Mouse (Mus musculus): Measurements from ENCODE around the gene Cfl1. TPM values are rescaled to one million over a fixed set of nuclear protein-coding genes. Genes with fewer than 3 reads are reported as not detected.

The Cfl1 gene
- polyA plus RNA-seq, 1 experiment from 2014 or later: 2,528 TPM

DNA sequence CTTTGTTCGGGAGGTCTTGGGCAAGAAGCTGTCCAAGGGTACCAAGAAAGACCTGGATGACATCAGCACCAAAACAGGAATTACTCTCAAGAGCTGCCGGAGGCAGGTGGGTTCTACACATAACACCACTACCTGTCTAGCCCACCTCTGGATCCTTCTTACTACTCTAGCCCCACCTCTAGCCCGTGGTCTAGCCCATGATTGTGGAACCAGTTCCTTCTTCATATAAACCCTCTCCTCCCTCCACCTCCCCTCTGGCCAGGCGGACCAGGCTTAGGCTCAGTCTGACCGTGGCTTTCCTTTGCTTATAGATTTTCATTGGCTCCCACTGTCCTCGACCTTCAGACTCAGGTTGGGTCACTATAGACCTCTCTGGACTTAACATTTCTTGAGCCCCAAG is 28.8 kb upstream of the Cfl1 start:
- H3K27ac ChIP-seq (ENCODE audit: low read depth, low read length): no peak overlapping the region
- H3K9ac ChIP-seq (ENCODE audit: low read depth, low read length): peak overlapping the region; percentile 87; the same call in 1 of the 2 replicates
- peak overlapping the region; percentile 79; the same call in 1 of the 2 replicates for H3K4me3 ChIP-seq (ENCODE audit: low read depth, low read length)
- H3K36me3 ChIP-seq (ENCODE audit: control insufficient read depth, insufficient read depth, low read length): peaks cover 14% of the 10 kb centered on the region
- no peaks in the 10 kb centered on the region for H3K27me3 ChIP-seq (ENCODE audit: control insufficient read depth, insufficient read depth, low read length)
- 84% methylated on average over 6 of the region's 6 CpGs for WGBS (ENCODE audit: insufficient replicate concordance)
- H3K9me3 ChIP-seq (replicated peaks; ENCODE audit: control insufficient read depth, low read length): no peaks in the 10 kb centered on the region
- no peak for ATAC-seq (replicated peaks; ENCODE audit: insufficient number of reproducible peaks, low FRiP score, low TSS enrichment)
- peaks cover 20% of the 10 kb centered on the region for H3K4me1 ChIP-seq (ENCODE audit: control insufficient read depth, insufficient read depth, low read length)
- H3K4me2 ChIP-seq: peak overlapping the region; percentile 96

DNA sequence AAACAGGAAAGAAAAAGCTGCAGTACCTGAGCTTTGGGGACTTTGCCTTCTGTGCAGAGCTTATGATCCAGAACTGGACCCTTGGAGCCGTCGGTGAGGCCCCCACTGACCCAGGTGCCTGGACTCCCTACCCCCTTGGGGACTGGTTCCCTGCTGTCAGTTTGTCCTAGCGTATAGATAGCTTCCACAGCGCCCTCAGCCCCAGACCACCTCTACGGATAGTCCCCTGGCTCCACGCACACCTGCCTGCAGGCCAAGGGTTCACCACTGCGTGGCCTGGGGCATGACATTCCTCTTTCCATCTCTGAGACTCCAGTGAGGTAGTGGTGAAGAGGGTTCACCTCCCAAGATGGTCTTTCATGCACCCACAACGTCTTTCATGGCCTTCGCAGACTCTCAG is 27.0 kb upstream of the Cfl1 start:
- no peak overlapping the region for H3K4me2 ChIP-seq
- no peaks in the 10 kb centered on the region for H3K27me3 ChIP-seq (ENCODE audit: control insufficient read depth, insufficient read depth, low read length)
- ATAC-seq (replicated peaks; ENCODE audit: insufficient number of reproducible peaks, low FRiP score, low TSS enrichment): no peak
- peaks cover 14% of the 10 kb centered on the region for H3K4me1 ChIP-seq (ENCODE audit: control insufficient read depth, insufficient read depth, low read length)
- WGBS (ENCODE audit: insufficient replicate concordance): 82% methylated on average over 9 of the region's 9 CpGs
- H3K27ac ChIP-seq (ENCODE audit: low read depth, low read length): no peak overlapping the region
- no peak overlapping the region for H3K4me3 ChIP-seq (ENCODE audit: low read depth, low read length)
- peaks cover 18% of the 10 kb centered on the region for H3K36me3 ChIP-seq (ENCODE audit: control insufficient read depth, insufficient read depth, low read length)
- no peaks in the 10 kb centered on the region for H3K9me3 ChIP-seq (replicated peaks; ENCODE audit: control insufficient read depth, low read length)
- H3K9ac ChIP-seq (ENCODE audit: low read depth, low read length): no peak overlapping the region

DNA sequence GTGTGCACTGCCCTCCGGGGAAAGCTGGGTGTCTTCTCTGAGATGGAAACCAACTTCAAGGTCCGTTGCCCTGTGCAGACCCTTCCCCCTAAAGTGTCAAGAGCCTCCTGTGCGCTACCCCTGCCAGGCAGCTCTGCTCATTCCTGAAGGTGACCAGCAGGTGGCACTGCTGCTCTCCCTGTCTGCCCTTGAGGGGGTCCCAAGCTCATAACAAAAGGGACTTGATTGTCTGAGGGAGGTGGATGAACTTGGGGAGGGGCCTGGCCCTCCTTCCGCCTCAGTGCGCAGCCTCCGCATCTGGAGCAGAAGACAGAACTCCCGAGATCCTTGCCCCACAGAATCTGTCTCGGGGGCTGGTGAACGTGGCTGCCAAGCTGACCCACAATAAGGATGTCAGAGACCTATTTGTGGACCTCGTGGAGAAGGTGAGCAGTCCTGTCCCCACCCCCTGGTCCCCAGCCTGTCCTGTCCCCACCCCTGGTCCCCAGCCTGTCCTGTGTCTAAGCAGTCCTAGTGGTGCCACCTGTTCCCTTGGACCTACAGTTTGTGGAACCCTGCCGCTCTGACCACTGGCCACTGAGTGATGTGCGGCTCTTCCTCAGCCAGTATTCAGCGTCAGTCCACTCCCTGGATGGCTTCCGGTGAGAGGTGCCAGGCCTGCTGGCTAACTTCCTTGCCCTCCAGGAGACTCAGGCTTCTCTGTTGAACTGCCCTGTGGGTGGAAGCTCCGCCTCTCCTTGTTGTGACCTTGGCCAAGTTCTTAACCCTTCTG is 26.3 kb upstream of the Cfl1 start:
- peak overlapping the region; percentile 4; the same call in 1 of the 2 replicates for H3K4me3 ChIP-seq (ENCODE audit: low read depth, low read length)
- peaks cover 17% of the 10 kb centered on the region for H3K4me1 ChIP-seq (ENCODE audit: control insufficient read depth, insufficient read depth, low read length)
- no peaks in the 10 kb centered on the region for H3K27me3 ChIP-seq (ENCODE audit: control insufficient read depth, insufficient read depth, low read length)
- no peak for ATAC-seq (replicated peaks; ENCODE audit: insufficient number of reproducible peaks, low FRiP score, low TSS enrichment)
- 49% methylated on average over 15 of the region's 15 CpGs for WGBS (ENCODE audit: insufficient replicate concordance)
- H3K9ac ChIP-seq (ENCODE audit: low read depth, low read length): peak overlapping the region; percentile 49; the same call in 1 of the 2 replicates
- peak overlapping the region; percentile 22; the same call in 1 of the 2 replicates for H3K27ac ChIP-seq (ENCODE audit: low read depth, low read length)
- peak overlapping the region; percentile 45 for H3K4me2 ChIP-seq
- H3K9me3 ChIP-seq (replicated peaks; ENCODE audit: control insufficient read depth, low read length): no peaks in the 10 kb centered on the region
- H3K36me3 ChIP-seq (ENCODE audit: control insufficient read depth, insufficient read depth, low read length): peaks cover 18% of the 10 kb centered on the region

DNA sequence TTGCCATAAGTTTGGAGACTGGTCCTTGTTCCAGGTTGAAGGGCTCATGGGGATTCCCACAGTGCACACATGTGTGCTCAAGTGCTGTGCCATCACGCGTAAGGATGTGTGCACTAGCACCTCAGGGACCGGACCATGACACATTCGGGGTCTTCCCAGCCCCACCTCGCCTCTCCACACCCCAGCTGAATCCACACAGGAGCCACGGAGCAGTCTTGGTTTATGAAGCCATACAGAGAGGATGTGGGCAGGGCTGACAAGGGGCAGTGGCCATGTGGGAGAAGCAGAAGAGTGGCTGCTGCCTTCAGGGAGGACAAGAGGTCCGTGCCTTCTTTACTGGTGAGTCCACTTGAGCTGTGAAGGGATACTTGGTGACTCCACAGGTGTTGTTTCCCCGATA is 25.2 kb upstream of the Cfl1 start:
- no peak overlapping the region for H3K4me3 ChIP-seq (ENCODE audit: low read depth, low read length)
- peaks cover 18% of the 10 kb centered on the region for H3K36me3 ChIP-seq (ENCODE audit: control insufficient read depth, insufficient read depth, low read length)
- H3K4me2 ChIP-seq: no peak overlapping the region
- H3K27me3 ChIP-seq (ENCODE audit: control insufficient read depth, insufficient read depth, low read length): no peaks in the 10 kb centered on the region
- H3K9ac ChIP-seq (ENCODE audit: low read depth, low read length): no peak overlapping the region
- peaks cover 24% of the 10 kb centered on the region for H3K4me1 ChIP-seq (ENCODE audit: control insufficient read depth, insufficient read depth, low read length)
- H3K27ac ChIP-seq (ENCODE audit: low read depth, low read length): no peak overlapping the region
- no peaks in the 10 kb centered on the region for H3K9me3 ChIP-seq (replicated peaks; ENCODE audit: control insufficient read depth, low read length)
- 93% methylated on average over 8 of the region's 8 CpGs for WGBS (ENCODE audit: insufficient replicate concordance)
- no peak for ATAC-seq (replicated peaks; ENCODE audit: insufficient number of reproducible peaks, low FRiP score, low TSS enrichment)

DNA sequence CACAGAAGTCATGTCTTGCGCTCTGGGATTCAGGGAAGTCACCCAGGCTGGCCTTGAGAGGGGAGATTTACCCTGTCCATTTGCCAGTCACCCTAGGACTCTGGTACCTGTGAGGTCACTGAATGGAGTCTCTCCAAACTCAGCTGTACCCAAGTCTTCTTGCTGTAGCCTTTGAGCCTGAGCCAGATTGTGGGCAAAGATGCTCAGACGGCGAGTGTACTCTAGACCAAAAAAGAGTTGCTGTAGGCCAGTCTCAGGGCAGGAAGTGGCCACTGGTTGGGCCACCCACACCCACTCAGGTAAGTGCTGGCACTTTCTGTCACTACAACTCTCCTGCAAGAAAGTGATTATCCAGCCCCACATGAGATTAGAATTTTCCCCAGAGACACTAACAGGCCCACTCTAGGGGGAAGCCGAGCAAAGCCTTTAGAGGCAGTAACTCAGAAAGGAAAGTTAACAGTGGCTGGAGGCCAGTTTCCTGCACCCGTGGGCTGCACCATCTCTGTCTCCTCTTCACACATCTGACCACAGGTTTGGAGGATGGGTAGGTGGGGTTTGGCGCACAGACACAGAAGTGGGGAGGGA is 23.2 kb upstream of the Cfl1 start:
- H3K9ac ChIP-seq (ENCODE audit: low read depth, low read length): no peak overlapping the region
- no peak for ATAC-seq (replicated peaks; ENCODE audit: insufficient number of reproducible peaks, low FRiP score, low TSS enrichment)
- H3K36me3 ChIP-seq (ENCODE audit: control insufficient read depth, insufficient read depth, low read length): peaks cover 18% of the 10 kb centered on the region
- peaks cover 18% of the 10 kb centered on the region for H3K4me1 ChIP-seq (ENCODE audit: control insufficient read depth, insufficient read depth, low read length)
- H3K4me2 ChIP-seq: no peak overlapping the region
- WGBS (ENCODE audit: insufficient replicate concordance): 89% methylated on average over 6 of the region's 6 CpGs
- H3K27me3 ChIP-seq (ENCODE audit: control insufficient read depth, insufficient read depth, low read length): no peaks in the 10 kb centered on the region
- H3K4me3 ChIP-seq (ENCODE audit: low read depth, low read length): no peak overlapping the region
- H3K27ac ChIP-seq (ENCODE audit: low read depth, low read length): no peak overlapping the region
- H3K9me3 ChIP-seq (replicated peaks; ENCODE audit: control insufficient read depth, low read length): no peaks in the 10 kb centered on the region

DNA sequence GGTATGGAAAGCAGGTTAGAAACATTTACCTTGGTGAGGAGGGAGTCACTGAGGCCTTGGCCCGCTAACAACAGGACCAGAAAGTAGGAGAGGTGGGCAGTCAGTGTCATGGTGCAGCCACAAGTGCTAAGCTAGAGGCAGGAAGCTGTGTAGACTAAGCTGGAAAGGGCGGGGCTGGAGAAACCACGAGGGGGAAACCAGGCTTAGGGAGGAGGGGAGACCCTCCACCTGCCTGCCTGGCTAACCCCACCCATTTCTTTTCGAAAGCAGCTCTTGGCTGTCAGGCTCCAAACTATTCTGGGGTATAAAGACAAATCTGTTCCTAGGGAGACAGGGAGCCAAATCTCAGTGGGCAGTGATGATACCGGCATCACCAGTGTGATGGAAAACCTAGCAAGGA is 21.9 kb upstream of the Cfl1 start, which contains the start of gene Ctsw:
Gene Ctsw (minus strand): TSS at position 134 of the 400 bp plus-strand sequence.
- Histone ChIP-seq H3K4me1 (ENCODE audit: control insufficient read depth, insufficient read depth, low read length) (peaks cover 18% of the 10 kb centered on the region), H3K4me2 (no peak within 1 kb of the TSS), H3K9me3 (replicated peaks; ENCODE audit: control insufficient read depth, low read length) (no peaks in the 10 kb centered on the region), H3K36me3 (ENCODE audit: control insufficient read depth, insufficient read depth, low read length) (peaks cover 18% of the 10 kb centered on the region), H3K9ac (ENCODE audit: low read depth, low read length) (no peak within 1 kb of the TSS), H3K27me3 (ENCODE audit: control insufficient read depth, insufficient read depth, low read length) (no peaks in the 10 kb centered on the region), H3K4me3 (ENCODE audit: low read depth, low read length) (no peak within 1 kb of the TSS), H3K27ac (ENCODE audit: low read depth, low read length) (no peak within 1 kb of the TSS)
- WGBS (ENCODE audit: insufficient replicate concordance): 53% methylated on average over 5 of the region's 5 CpGs
- no peak for ATAC-seq (replicated peaks; ENCODE audit: insufficient number of reproducible peaks, low FRiP score, low TSS enrichment)

DNA sequence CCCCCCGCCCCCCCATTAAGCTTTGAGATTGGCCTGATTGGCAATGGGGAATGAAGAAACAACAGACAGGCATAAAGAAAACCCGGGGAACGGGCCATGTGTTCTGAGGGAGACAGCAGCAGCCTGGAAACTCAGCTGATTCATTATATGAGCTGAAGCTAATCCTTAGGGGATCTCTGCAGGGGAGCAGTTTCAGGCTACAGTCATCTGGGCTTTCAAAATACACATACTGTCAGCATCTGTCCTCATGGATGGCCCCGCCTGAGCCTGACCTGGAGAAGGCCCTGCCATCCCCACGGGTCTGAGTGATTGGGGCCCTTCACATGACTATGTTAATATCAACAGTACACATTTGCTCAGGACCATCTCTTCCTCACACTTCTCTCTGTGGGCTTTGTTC is 18.4 kb upstream of the Cfl1 start:
- H3K4me3 ChIP-seq (ENCODE audit: low read depth, low read length): no peak overlapping the region
- no peak for ATAC-seq (replicated peaks; ENCODE audit: insufficient number of reproducible peaks, low FRiP score, low TSS enrichment)
- H3K9me3 ChIP-seq (replicated peaks; ENCODE audit: control insufficient read depth, low read length): no peaks in the 10 kb centered on the region
- H3K4me2 ChIP-seq: no peak overlapping the region
- H3K36me3 ChIP-seq (ENCODE audit: control insufficient read depth, insufficient read depth, low read length): peaks cover 5% of the 10 kb centered on the region; the same call in 1 of the 2 replicates
- peaks cover 24% of the 10 kb centered on the region for H3K4me1 ChIP-seq (ENCODE audit: control insufficient read depth, insufficient read depth, low read length)
- WGBS (ENCODE audit: insufficient replicate concordance): 47% methylated on average over 5 of the region's 5 CpGs
- no peak overlapping the region for H3K9ac ChIP-seq (ENCODE audit: low read depth, low read length)
- H3K27me3 ChIP-seq (ENCODE audit: control insufficient read depth, insufficient read depth, low read length): no peaks in the 10 kb centered on the region
- no peak overlapping the region for H3K27ac ChIP-seq (ENCODE audit: low read depth, low read length)

DNA sequence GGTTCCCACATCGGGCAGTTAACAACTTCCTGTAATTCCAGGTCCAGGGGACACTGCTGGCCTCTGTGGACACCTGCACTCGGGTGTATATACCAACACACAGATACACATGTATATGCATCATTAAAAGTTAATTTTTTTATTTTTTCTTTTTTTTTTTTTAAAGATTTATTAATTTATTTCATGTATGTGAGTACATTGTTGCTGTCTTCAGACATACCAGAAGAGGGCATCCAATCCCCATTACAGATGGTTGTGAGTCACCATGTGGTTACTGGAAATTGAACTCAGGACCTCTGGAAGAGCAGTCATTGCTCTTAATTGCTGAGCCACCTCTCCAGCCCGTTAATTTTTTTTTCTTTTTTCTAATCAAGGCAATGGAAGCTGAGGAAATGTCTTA is 17.4 kb upstream of the Cfl1 start:
- no peak overlapping the region for H3K4me3 ChIP-seq (ENCODE audit: low read depth, low read length)
- no peak for ATAC-seq (replicated peaks; ENCODE audit: insufficient number of reproducible peaks, low FRiP score, low TSS enrichment)

More for the DNA sequence above, 17.4 kb upstream of the Cfl1 start:
- no peak overlapping the region for H3K27ac ChIP-seq (ENCODE audit: low read depth, low read length)
- H3K27me3 ChIP-seq (ENCODE audit: control insufficient read depth, insufficient read depth, low read length): no peaks in the 10 kb centered on the region
- H3K4me1 ChIP-seq (ENCODE audit: control insufficient read depth, insufficient read depth, low read length): peaks cover 24% of the 10 kb centered on the region
- WGBS (ENCODE audit: insufficient replicate concordance): 72% methylated on average over 3 of the region's 3 CpGs
- no peak overlapping the region for H3K4me2 ChIP-seq
- H3K36me3 ChIP-seq (ENCODE audit: control insufficient read depth, insufficient read depth, low read length): peaks cover 6% of the 10 kb centered on the region; the same call in 1 of the 2 replicates
- no peaks in the 10 kb centered on the region for H3K9me3 ChIP-seq (replicated peaks; ENCODE audit: control insufficient read depth, low read length)
- no peak overlapping the region for H3K9ac ChIP-seq (ENCODE audit: low read depth, low read length)
